Mouse (Mus musculus) heart, postnatal 14 days (tissue): ENCODE measurements around the gene Ros1. TPM values are rescaled to one million over a fixed set of nuclear protein-coding genes. Genes with fewer than 3 reads are reported as not detected.
A peak's percentile ranks its signal among the peaks of the same experiment; 100 is the strongest.

Experiments
- DNase-seq, 2 experiments: peaks; one replicate each; pipeline ENCODE4 v3.0.0; 2021 to 2022
- intact Hi-C: fragments of 180-260 bp; cut with DNase I; formaldehyde crosslinking; loops from one replicate; pipeline ENCODE4 v1.15.1; 2025
- microRNA-seq, 2 experiments: library from miRNA; unstranded; fragments of <30 nt; microRNA quantifications; one replicate each; pipeline ENCODE4 v1.2.0; 2021 to 2022
- total RNA-seq, 2 experiments: library from RNA; stranded (reverse); gene quantifications; 2 replicates each; pipeline ENCODE4 v1.2.3; 2021

The Ros1 gene
- total RNA-seq, 2 experiments from 2014 or later: 0.02 TPM; not detected in 1

DNA sequence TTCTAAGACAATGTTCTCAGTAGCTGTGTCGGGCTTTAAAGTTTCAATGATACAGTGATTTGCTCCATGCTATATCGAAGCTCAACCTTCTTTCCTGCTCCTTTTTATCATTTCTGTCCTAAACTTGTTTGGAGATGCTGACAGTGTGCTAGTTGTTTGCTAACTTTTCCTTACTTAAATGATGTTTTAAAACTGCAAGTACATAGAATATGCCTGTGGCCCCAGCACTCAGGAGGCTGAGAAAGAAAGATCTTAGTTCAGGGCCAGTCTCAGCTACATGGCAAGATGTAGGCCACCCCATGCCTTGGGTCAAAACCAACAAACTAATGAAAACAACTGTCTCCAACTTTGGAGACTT lies 171.0 kb downstream of the Ros1 start:
- no peak for DNase-seq
- intact Hi-C loops: no loop called here

DNA sequence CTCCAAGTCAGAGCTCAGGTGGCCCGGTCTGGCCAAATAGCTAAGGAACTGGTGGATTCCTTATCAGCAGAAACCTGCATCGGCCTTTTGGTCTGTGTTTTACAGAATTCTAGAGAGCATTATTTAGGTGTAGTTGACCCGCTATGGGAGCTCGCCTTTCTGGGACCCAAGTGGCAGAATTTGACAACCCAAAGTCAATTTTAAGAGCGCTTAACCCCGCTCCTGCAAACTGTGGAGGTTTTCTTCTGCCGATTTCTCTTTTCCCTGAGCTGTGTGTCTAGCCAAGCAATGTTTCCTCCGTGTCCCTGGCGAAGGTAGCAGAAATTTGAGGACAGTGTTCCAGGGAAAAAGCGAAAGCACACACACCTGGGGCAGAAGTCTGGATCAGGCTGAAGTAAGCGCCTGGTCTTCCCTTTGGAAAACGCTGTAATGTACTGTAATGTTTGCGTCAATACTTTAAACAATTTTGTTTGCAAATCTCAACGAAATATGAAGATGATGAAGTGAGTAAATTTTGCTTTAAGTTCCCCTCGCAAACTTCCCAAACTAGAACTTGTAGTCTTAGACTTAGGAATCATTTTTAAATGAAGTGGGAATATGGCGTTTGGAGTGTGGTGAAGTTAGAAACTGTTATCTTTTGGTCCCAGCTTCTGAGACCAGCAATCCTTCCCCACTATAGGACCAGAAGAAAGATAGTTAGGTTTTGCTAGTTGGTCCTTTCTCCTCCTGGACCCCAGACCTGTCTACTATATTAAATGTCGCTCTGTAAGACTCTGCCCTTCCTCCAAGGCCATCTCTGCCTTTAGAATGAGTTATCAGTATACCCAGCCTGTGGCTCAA lies 171.6 kb downstream of the Ros1 start:
- no peak for DNase-seq
- intact Hi-C loops: no loop called here

DNA sequence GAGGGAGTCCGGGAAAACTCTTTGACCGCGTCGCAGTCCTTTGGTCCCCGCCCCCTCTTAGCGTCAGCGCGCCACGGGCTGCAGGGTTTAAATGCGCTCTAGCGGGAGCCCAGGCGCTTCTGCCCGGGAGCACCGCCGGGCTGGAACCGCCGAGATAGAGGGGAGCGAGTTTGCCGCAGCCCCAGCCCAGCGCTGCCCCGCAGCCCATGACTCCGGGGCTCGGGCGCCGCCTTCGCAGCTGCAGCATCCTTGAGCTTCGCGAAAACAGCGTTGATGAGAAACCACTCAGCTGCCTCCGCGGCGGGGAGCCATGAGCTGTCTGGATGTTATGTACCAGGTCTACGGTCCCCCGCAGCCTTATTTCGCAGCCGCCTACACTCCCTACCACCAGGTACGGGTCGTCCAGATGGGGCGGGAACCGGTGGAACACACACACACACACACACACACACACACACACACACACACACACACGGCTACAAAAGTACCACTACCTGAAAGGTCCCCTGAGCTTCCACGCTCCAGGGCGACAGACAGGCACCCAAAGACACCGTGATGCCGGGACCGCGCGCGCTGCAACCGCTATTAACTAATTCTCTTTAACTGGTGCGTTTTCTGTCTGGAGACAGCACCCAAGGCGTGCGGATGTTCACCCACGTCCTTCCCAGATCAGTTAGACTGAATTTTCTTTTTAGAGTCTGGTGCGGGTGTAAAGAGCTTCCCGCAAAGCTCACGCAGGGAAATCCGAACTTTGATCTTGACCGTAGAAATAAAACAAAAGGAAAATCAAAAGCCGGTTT lies 172.4 kb downstream of the Ros1 start, which contains the start of gene Vgll2:
Gene Vgll2 (plus strand): TSS at position 90 of the 800 bp plus-strand sequence.
- peak; percentile 8 to 9 for DNase-seq

DNA sequence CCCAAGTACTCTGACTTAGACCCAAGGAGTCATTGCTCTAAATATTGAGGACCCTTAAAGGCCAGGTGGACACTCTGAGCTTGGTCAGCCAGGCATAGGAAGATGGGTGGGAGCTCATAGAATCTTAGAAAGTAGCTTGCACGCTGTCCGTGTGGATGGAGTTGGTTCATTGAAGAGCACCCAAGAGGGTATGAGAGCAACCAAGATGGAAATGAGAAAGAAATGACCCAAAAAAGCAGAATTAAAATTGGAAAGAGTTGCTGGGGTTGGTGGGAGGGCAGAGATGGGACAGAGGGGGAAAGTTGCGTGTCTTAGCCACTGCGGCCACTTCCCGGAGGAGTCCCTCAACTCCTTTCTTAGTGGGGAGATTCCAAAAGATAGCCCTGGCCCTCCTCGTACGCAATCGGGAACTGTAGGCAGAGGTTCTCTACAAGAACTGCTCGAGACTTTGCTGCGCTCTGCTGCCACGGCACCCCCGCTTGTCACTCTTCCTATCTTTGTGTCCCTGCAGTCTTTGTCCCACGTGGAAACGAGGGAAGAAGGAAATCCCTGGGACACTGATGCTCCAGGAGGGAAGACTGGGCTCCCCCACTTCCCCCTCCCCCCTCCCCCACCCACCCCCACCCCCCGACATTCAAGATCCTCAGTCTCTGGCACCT lies 173.2 kb downstream of the Ros1 start:
- intact Hi-C loops: no loop called here
- DNase-seq: no peak

More for the DNA sequence above, 172.4 kb downstream of the Ros1 start, which contains the start of gene Vgll2:
- intact Hi-C loops: no loop called here

DNA sequence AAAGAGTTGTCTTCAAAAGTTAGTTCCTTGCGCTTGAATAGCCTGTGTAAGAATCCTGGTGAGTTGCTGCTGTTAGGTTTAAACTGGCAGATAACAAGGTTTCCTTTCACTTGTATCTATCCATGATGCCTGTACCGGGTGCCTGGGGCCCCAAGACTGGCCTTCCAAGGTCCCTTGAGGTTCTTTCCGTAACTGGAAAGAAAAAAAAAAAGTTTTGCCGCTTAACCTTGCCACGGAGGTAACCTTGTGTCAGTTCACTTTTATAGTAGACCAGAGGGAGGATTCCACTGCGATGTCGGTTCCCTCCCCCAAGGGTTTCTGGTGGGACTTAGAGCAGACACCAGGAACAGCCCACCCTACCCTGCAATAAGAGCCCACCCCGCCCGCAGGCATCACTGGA lies 173.8 kb downstream of the Ros1 start:
- intact Hi-C loops: no loop called here
- DNase-seq: no peak

DNA sequence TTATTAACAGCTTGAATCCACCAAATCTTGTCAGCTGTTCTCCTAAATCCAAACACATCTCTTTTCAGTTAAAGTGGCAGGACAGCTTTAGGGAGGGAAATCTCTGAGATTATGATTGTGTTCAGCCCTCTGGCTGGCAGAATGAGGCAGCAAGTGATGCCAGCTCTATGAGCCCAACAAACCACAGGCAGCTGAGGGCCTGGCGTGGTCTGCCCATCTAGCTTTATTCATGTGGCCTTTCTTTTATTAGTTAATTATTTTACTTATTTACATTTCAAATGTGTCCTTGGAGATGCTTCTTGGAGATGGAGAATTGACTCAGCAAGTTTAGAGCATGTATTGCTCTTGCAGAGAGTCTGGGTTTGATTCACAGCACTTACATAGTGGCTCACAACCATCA lies 176.6 kb downstream of the Ros1 start:
- no peak for DNase-seq
- intact Hi-C loops: no loop called here

Small RNAs within 50 kb of the gene (microRNA-seq; reads per million reads assigned to microRNA genes)
- gene Gm24084: 0 reads per million in 2 experiments

Other genes with a start within 250 kb of the Ros1 start
- gene Vgll2, start 172.7 kb downstream of the Ros1 start, total RNA-seq: not detected
- gene Dcbld1, start 38.4 kb upstream of the Ros1 start, total RNA-seq: 1 to 10 TPM; 8.0 to 8.7 TPM
- not detected for gene Gm26741, start 163.5 kb upstream of the Ros1 start, total RNA-seq
- gene Gopc, start 186.9 kb upstream of the Ros1 start, total RNA-seq: 10 to 100 TPM; 17.8 to 18.5 TPM
- gene Nepn, start 193.7 kb upstream of the Ros1 start, total RNA-seq: under 1 TPM; 0.22 to 0.69 TPM
- 10 to 100 TPM; 27.4 to 31.2 TPM for gene Nus1, start 222.3 kb upstream of the Ros1 start, total RNA-seq